Mouse (Mus musculus) megakaryocyte, adult 5-6 weeks (primary cell): ENCODE results near the gene Mrgprh. TPM values are rescaled to one million over a fixed set of nuclear protein-coding genes. Genes with fewer than 3 reads are reported as not detected.
"Not testable (repeated sequence)": the region's sequence is repeated elsewhere in the genome, so short reads cannot be mapped to it uniquely, and the experiment has no call there.

ENCODE experiments used
- ATAC-seq: 2 replicates; pipeline ENCODE4 v1.8.0; 2016; ENCODE audit warnings: mild to moderate bottlenecking, inconsistent platforms; ENCODE audit not compliant: poor library complexity, severe bottlenecking
- total RNA-seq, 2 experiments: library from RNA; stranded (forward) in 1 of 2; stranded (reverse) in 1 of 2; fragments of 153-499, 151-499 nt in 1 of 2; fragments of 221-1000, 200-1000 nt in 1 of 2; gene quantifications; 2 replicates each; pipeline versions ENCODE4 v1.2.3 to v1.2.4; 2015 to 2017

Gene Mrgprh
- total RNA-seq, 2 experiments from 2014 or later = not detected

DNA sequence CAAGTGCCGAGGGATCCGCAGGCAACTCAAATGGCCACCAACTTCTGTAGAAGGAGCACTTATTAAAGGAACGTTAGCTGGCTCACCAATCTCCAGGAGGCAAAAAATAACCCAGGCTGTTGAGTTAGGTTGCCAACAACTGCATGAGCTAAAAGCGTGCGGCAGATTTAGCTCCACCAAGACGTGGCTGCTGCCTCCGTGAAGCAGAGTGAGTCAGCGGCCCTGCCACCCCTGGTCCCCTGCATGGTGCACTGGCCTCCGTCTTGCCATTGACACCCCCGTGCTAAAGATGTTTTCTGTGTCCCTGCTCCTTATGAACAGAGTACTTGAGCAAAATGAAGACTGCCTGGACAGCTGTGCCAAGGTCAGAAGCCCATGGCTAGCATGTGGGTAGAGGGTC is 9.0 kb upstream of the Mrgprh start:
- no peak for ATAC-seq

DNA sequence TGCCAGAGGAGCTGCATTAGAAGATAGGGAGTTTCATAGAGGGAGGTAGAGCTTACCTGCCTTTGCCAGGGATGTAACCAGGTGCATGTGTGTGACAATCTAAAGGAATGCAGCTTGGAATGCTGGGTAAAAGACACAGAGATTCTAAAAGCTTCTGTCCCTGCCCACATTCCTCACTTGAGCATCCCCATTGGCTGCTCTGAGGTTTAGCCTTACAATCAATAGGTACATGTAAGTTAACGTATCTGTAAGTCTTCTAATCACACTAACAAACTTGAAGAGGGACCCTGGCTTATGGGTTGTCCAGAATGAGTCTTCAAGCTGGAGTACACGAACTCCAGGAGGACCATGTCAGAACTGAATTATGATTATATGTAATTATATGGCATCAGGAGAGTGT is 7.8 kb upstream of the Mrgprh start, which contains the start of gene Mas1:
Mas1 (minus strand) TSS at position 101 of the 400 bp plus-strand sequence.
- no peak for ATAC-seq

DNA sequence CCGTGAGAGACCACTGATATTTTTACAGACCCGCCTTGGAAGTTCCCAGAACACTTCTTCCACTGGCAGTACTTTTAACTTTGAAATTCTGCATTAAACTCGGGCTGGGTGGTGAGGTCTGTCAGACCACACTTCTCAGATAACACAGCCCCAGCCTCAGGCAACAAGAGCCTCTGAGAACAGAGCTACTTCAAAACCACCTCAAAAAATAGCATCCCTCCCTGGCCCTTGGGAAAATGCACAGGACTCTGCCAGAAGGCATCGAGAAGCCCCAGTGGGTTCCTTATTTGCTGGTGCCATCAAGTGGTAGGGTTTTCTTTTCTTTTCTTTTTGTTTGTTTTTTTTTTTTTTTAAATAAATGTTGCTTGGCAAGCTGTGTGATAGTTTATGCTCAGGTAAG is 7.2 kb upstream of the Mrgprh start:
- no peak for ATAC-seq

DNA sequence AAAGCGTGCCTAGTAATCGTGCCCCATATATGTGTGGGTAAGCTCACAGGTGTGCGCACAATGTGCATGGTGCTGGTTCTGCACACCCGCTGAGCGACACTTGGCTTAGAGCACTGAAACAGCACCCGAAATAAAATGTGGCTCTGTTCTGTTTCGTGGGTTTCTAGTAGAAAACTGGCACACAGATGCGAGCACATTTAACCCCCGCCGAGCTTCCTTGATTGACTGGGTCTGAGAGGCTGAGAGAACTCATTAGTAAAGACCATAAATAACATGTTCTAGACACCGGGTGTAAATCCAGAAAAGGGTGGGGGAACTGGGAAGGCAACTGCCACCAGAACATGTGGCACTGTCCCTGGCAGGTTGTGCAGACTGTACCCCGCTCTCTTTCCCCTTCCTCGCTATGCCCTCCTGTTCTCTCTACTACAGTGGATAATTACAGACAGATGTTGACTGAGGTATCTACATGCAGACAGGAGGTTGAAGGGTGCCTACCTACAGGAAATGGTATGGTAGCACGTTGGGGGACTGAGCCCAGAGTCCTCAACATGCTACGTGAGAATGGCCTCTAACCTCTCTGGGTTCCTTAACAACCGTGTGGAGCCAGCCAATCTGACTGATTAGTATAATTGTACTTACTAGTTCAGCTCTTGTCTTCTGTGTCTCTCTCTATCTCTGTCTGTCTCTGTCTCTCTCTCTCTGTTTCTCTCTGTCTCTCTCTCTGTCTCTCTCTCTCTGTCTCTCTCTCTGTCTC is 3.4 kb upstream of the Mrgprh start:
- ATAC-seq = no peak

DNA sequence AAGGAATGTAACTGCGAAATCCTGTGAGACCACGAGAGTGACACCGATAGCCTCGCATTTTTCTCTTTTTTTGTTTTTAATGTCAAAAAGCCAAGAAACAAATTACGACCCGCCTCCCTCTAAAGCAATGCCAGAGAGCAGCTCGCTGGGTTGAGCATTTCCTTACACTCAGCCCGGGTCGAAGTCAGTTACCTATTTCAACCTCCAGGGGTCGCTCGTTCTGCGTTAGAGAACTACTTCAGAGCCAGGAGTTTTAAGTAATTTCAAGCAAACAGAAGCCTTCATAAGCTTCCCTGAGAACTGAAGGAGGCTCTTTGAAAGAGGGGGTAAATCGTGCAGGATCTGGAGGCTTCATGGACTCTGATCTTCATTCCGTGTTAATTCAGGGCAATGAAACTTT is 4.3 kb downstream of the Mrgprh start:
- ATAC-seq = peak; percentile 90

DNA sequence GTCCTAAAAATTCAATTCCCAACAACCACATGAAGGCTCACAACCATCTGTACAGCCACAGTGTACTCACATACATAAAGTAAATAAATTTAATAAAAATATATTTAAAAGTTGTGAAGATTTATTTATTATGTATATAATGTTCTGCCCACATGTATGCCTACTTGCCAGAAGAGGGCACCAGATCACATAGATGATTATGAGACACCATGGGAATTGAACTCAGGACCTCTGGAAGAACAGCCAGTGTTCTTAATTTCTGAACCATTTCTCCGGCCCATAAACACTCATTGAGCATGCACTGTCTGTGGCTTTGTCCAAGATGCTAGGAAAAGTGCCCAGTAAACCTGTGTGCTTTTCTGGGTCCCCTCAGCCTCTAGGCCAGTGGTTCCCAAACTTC is 5.4 kb downstream of the Mrgprh start:
- ATAC-seq = no peak

DNA sequence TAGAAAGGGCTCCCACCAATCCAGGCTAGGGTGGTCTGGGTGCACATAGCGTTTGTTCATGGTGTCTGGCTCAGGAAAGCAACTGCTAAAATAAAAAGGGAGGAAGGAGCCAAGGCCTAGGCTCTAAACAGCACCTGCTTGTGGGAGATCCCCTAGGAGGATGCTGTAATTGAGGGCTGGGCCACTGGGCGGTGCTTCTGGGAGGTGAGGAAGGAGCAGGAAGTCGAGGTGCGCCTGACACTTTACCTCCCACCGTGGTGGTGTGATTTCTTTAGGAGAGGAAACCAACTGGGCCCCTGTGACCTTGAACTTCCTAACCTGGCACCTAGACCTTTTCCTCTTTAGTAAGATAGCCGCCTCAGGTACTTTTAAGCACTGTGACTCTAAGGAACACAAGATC is 10.8 kb downstream of the Mrgprh start:
- no peak for ATAC-seq

DNA sequence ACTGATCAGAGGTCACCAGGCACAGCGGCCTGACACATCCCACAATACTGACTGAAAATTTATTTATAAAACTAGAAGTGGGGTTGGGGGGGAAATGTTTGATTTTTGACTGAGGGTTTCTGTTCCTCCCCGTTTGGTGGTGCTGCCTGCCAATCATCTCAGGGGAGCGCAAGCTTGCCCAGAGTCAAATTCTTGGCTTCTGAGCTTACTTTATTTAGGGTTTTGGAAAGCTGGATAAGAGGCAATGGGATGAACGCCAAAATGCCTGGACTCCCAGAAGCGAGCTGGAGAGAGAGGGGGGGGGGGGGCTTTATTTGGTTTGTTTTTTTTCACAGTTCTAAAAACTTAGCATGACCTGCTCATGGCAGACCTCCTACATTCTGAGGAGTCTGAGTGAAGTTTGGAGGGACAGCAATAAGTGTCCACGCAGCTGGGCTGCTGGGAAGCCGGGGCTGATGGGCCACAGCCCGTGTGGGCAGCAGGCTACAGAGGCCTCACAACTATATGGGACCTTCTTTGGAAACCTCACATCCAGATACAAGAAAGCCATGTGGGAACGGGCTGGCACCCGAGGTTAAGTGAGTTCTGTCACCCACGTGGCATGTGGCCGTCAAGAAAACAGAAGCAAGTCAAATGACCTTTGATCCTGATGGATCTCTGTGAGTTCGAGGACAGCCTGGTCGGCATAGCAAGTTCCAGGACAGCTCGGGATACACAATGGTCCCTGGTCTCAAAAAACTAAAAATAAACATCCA is 11.4 kb downstream of the Mrgprh start:
- ATAC-seq = no peak

DNA sequence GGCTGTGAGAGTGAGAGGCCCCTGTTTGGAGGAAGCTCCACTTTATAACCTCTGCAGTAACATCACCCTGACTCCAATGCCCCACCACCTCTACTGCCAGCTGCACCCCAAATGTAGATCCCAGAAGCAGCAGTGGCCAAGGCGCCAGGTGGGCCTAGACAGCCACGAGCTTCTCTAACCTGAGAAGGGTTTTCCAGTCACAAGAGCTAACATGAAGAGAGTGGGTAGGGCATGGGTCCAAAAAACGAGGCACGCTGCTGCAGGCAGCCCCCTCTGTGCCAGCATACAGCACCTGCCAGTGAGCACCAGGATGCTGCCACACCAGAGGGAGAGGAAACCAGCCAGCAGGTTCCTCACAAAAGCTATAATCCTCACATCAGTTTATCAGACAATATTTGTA is 15.2 kb downstream of the Mrgprh start:
- no peak for ATAC-seq

DNA sequence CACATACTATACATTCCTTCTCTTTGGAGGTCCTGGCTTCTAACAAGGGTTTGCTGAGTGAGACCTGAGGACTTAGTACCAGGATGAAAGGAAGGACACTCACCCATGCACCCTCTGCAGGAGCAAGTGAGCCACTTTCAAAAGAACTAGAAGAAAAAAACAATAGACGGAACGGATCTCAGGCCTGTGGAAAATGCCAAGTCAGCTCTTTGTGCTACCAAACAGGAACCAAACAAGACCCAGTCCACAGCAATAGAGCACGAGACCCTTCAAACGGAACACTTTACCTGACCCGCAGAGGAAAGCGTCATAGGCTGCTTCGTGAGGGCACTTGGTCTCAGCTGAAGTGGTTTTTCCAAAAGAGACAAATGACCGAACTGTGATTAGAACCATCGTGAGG is 16.2 kb downstream of the Mrgprh start:
- no peak for ATAC-seq

DNA sequence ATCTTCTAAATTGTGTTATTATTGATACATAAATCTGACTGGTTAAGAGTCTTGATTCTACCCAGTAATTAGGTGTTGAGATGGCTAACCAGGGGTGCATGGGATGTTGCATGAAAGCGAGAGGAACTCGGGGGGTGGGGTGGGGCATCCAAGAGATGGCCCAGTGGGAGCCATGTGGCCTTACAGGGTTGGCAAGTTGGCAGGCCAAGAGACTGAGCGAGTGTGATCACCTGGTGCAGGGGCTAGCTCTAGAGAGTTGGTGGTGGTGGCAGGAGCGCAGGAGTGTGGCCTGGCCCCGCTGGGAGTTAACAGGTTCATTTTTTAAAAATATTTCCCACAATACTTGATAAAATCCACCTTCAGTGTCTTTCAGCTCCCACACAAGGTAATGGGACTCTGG is 21.8 kb downstream of the Mrgprh start:
- no peak for ATAC-seq

DNA sequence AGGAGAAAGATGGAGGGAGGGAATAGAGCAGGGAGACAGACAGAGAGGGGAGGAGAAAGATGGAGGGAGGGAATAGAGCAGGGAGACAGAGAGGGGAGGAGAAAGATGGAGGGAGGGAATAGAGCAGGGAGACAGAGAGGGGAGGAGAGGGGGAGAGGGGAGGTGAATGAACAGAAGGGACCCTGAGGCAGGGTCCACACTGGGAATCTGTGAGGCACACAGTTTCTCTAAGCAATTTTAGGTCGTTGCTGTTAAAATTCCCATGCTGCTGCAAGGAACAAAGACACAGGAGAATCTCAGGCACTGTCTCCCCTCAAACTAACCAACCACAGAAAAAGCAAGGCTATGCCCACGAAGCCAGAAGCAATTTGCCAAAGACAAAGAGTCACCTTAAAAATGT is 22.8 kb downstream of the Mrgprh start:
- ATAC-seq = not testable (repeated sequence)

DNA sequence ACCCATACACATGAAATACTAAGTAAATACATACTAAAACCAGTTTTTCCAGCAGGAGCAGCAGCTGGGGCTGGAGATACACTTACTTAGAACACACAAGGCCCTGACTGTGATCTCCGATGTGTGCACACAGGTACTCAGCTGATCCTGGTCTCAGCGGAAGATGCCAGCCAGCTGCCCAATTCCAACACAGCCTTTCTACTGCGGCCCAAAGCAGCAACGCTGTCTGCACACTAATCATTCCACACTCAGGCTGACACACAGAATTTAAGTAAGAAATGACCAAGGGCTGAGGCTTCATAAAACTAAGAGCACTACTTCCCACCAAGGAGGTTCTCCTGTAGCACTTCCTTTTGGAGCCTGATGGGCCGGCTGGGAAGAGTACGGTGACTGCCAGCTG is 26.5 kb downstream of the Mrgprh start:
- ATAC-seq = no peak

DNA sequence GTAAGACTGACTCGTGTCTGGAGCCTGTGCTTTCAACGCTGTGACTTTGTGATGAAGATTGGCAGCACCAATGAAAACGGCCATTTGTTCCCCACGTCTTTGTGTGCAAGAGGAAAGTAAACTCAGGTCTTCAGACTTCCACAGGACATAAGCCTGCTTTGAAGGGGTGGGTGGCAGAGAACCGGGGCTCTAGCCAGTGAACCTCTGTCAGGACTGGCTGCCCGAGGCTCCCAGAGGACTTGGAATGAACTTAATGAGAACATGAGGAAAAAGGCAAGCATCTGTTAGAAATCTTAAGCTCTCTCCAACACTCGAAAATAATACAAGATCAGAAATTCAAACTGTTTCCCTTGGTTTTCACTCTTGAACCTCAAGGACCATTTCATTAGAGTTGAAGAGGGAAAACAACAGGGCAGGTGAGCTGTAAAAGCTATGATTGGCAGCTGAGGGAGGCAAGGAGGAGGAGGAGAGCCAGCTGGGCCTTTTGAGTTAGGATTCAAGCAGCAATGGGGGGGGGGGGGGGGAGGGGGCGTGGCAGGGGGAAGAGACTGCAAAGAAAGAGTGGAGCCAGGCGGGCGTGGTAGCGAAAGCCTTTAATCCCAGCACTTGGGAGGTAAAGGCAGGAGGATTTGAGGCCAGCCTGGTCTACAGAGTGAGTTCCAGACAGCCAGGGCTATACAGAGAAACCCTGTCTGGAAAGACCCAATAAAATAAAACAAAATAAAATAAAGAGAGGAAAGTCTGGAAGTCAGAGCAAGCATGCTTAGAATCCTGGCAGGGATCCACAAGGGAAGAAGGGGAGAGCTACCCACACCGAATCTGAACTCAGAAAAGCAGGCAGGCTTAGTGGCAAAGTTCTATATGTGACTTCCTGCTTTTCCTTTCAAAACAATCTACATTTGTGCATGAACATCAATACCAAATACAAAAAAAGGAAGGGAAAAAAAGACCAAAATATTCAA is 27.8 kb downstream of the Mrgprh start:
- no peak for ATAC-seq

DNA sequence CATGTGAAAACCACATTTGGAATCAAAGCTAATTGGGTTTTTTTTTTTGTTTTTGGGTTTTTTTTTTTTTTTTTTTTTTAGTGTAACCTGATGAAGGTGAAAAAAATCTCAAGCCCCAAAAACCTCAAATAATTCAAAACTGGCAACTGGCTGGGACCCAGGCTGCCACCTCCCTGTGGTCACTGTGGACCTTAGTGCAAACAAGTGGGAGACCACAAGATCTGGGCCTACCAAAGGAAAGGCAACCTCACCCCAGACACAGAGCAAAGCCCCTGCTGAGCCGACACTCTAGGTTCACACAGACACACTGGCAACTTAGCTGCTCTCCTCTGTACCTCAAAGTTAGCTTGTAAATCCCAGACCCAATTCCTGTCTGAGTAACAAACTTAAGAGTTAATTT is 28.5 kb downstream of the Mrgprh start:
- ATAC-seq = no peak

DNA sequence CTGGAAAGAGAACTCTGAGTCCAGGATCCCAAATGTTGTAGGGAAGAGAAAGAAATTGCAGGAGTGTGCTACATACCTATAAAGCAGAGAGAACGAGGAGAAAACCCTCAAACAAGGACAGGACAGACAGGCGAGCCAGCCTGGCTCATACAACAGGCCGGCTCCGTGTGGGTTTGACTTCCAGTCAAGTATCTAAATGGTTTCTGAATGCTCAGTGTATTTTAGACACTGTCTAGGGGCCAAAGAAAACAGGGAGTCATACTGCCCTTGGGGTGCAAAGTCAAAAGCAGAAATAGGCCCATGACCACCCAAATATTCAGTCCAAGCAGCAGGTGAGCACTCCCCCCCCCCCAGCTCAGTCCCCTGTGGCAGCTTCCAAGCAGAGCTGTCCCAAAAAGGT is 30.0 kb downstream of the Mrgprh start:
- ATAC-seq = no peak

DNA sequence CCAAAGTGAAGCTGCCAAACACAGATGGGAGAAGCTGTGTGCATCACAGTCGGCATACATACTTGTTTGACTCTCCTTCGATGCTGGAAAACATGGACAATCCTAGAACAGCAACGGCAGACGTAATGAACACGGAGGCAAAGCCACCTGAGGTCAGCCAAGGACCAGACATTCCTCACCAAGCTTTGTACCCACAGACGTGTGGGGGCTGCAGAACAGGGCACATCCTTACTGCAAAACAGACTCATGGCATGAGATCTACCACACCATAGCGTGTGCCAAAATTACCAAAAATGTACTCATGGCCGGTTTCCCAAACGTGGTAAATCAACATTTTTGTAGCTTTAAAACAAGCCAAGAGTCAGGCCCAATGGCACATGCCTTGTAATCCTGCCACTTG is 30.6 kb downstream of the Mrgprh start:
- ATAC-seq = no peak

DNA sequence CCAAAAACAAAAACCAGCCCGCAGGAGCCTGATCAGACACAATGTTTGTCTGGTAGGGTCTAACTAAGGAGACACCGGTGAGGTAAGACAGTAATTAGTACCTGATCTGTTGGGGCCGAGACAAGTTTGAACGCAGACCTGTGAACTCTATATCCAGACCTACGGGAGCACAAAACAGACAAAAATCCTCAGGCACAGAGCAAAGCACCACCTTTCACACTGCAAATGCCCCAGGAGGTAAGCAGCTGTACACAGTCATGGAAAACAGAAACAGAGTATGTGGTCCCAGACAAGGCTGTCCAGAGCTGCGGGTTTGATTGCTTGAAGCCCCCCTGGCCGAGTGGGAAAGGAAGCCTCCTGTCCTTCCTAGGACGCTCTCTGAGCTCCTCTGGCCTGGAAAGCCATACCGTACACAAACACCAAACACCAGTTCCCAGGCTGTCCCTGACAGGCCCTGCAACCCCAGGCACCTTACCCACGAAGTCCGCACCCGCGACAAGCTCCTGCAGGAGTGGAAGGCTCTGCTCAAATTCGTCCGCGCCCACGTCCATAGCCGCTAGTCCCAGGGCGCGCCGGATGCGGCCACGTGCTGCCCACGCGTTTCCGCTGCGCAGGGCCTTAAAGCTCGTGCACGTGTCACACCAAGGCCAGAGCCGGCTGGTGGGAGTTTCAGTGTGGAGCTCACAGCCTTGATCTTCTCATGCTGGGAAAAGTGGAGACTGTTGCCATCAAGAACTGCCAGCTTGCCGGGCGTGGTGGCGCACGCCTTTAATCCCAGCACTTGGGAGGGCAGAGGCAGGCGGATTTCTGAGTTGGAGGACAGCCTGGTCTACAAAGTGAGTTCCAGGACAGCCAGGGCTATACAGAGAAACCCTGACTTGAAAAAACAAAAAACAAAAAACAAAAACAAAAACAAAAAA is 33.8 kb downstream of the Mrgprh start, which contains the start of gene Pnldc1:
Pnldc1 (minus strand) TSS at position 870 of the 920 bp plus-strand sequence.
- ATAC-seq = no peak

DNA sequence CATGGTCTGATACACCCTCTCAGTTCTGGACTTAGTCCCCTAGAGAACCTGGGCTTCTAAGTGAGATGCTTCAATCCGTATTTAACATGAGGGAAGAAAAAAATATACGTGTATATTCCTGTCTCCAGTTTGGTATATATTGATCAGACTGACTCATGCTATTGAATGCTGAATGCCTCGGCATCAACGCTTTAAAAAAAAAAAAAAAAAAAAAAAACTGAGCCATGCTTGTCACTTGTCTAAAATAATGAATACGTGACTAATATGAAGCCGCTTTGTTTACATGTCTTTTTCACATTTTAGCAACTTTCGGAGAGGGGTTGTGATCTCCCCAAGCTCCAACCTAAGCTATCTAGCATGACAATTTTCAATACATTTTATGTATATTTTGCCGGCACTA is 34.6 kb downstream of the Mrgprh start:
- ATAC-seq = no peak

DNA sequence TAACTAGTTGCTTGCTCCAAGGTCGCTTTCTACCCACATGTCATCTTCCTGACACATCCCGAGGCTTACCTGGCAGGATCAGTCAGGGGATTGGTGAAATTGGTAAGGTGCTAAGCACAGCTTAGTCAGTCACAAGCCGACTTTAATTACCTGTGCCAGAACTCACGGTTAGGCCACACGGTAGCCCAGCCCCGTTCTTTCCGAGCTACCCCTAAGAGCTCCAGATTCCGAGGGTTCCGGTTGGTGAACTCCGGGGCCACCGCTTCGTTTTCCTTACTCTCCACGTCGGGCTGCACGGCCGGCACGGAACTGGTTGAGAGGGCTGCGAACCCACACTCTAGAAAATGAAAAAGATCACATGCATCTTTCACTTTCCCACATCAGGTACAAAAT is 39.6 kb downstream of the Mrgprh start, which contains the start of gene Tcp1:
Tcp1 (plus strand) TSS at position 214 of the 393 bp plus-strand sequence.
- peak; percentile 9; the same call in 1 of the 2 replicates for ATAC-seq
